In genomic region chrX:159685521-159685920, GRCm38 (mm10) we compare ENCODE assay signal across 13 mouse cellular contexts.
"Had no signal": no experiment of that assay in that cellular context is flagged by ENCODE, and none has a peak within 500 bp of the region (broad histone marks: within the 10 kb centered on the region; RNA-seq: fewer than 3 reads in every experiment).

No protein-coding gene starts in this region.

- ATAC-seq: liver, embryonic 12.5 days; midbrain, embryonic 15.5 days had no signal

- DNase-seq: kidney, adult 11 months; kidney, adult 9 months; kidney, postnatal 14 days; kidney, postnatal 4 days; layer of hippocampus, adult 9-11 months; liver; lung, adult 18-20 months; lung, postnatal 10 days; lung, postnatal 36 days; retina, postnatal 1 day; thymus, adult 18-20 months had no signal
